Comparison of ENCODE assay signal across 14 mouse cellular contexts in genomic region chr13:41456292-41457029, GRCm38 (mm10). TPM values are rescaled to one million over a fixed set of nuclear protein-coding genes. Genes with fewer than 3 reads are reported as not detected.
DNase-seq lines count a peak whose midpoint lies in the region; ATAC-seq and TF ChIP-seq lines count a peak whose summit lies in the region.
"Had no signal": no experiment of that assay in that cellular context is flagged by ENCODE, and none has a peak within 500 bp of the region (broad histone marks: within the 10 kb centered on the region; RNA-seq: fewer than 3 reads in every experiment).

No protein-coding gene starts in this region.

- no peaks in the 10 kb centered on the region for H3K9me3 ChIP-seq in forebrain, embryonic 10.5 days
- H3K9me3 ChIP-seq in forebrain, postnatal 0 days (ENCODE audit: low read length) = no peaks in the 10 kb centered on the region
- no peaks in the 10 kb centered on the region for H3K9me3 ChIP-seq in liver, embryonic 12.5 days (replicated peaks)
- no peaks in the 10 kb centered on the region for H3K9me3 ChIP-seq in embryonic facial prominence, embryonic 10.5 days
- H3K9me3 ChIP-seq: embryonic facial prominence, embryonic 13.5 days; liver, embryonic 15.5 days; midbrain, embryonic 15.5 days; neural tube, embryonic 15.5 days had no signal

- no peak overlapping the region for H3K9ac ChIP-seq in forebrain, postnatal 0 days
- no peak overlapping the region for H3K9ac ChIP-seq in liver, embryonic 12.5 days
- H3K9ac ChIP-seq: embryonic facial prominence, embryonic 13.5 days; liver, embryonic 15.5 days; midbrain, embryonic 15.5 days; neural tube, embryonic 15.5 days had no signal

- no peak overlapping the region for H3K4me2 ChIP-seq in forebrain, postnatal 0 days (ENCODE audit: low read depth)
- H3K4me2 ChIP-seq in liver, embryonic 12.5 days = no peak overlapping the region
- H3K4me2 ChIP-seq: embryonic facial prominence, embryonic 13.5 days; liver, embryonic 15.5 days; midbrain, embryonic 15.5 days; neural tube, embryonic 15.5 days had no signal

- H3K4me3 ChIP-seq in forebrain, embryonic 10.5 days = no peak overlapping the region
- H3K4me3 ChIP-seq in forebrain, postnatal 0 days (ENCODE audit: low read depth, low read length) = no peak overlapping the region
- no peak overlapping the region for H3K4me3 ChIP-seq in liver, embryonic 12.5 days
- no peak overlapping the region for H3K4me3 ChIP-seq in embryonic facial prominence, embryonic 10.5 days
- H3K4me3 ChIP-seq: embryonic facial prominence, embryonic 13.5 days; liver, embryonic 15.5 days; midbrain, embryonic 15.5 days; neural tube, embryonic 15.5 days had no signal

- 84% methylated on average over 14 of the region's 14 CpGs for WGBS in forebrain, embryonic 10.5 days
- 68% methylated on average over 14 of the region's 14 CpGs for WGBS in forebrain, postnatal 0 days
- WGBS in liver, embryonic 12.5 days (ENCODE audit: insufficient replicate concordance) = 58% methylated on average over 14 of the region's 14 CpGs
- 80% methylated on average over 14 of the region's 14 CpGs for WGBS in embryonic facial prominence, embryonic 10.5 days

- no peaks in the 10 kb centered on the region for H3K27me3 ChIP-seq in forebrain, embryonic 10.5 days (ENCODE audit: poor library complexity, severe bottlenecking)
- H3K27me3 ChIP-seq in forebrain, postnatal 0 days (ENCODE audit: insufficient read depth, low read length) = no peaks in the 10 kb centered on the region
- H3K27me3 ChIP-seq in liver, embryonic 12.5 days (replicated peaks) = no peaks in the 10 kb centered on the region
- no peaks in the 10 kb centered on the region for H3K27me3 ChIP-seq in embryonic facial prominence, embryonic 10.5 days (replicated peaks; ENCODE audit: low read depth, poor library complexity, severe bottlenecking)
- H3K27me3 ChIP-seq: embryonic facial prominence, embryonic 13.5 days; liver, embryonic 15.5 days; midbrain, embryonic 15.5 days; neural tube, embryonic 15.5 days had no signal

- DNase-seq in forebrain, embryonic 10.5 days (ENCODE audit: extremely low spot score, low spot score) = no peak
- no peak for DNase-seq in forebrain, postnatal 0 days
- DNase-seq in liver (no peak), adipocyte (ENCODE audit: low spot score) (no peak)
- no peak for DNase-seq in embryonic facial prominence, embryonic 10.5 days (ENCODE audit: low spot score)
- DNase-seq in layer of hippocampus, adult 9-10 months (ENCODE audit: low spot score) = no peak
- DNase-seq: cerebellum, postnatal 10 days had no signal

- no peaks in the 10 kb centered on the region for H3K36me3 ChIP-seq in forebrain, embryonic 10.5 days (replicated peaks)
- no peaks in the 10 kb centered on the region for H3K36me3 ChIP-seq in forebrain, postnatal 0 days (ENCODE audit: insufficient read depth)
- H3K36me3 ChIP-seq in liver, embryonic 12.5 days = no peaks in the 10 kb centered on the region
- H3K36me3 ChIP-seq in embryonic facial prominence, embryonic 10.5 days (replicated peaks) = no peaks in the 10 kb centered on the region
- H3K36me3 ChIP-seq: embryonic facial prominence, embryonic 13.5 days; liver, embryonic 15.5 days; midbrain, embryonic 15.5 days; neural tube, embryonic 15.5 days had no signal

- 0 out of 2 replicates have a peak overlapping the region, but pooled peaks have one; percentile 49 for H3K27ac ChIP-seq in forebrain, embryonic 10.5 days
- H3K27ac ChIP-seq in forebrain, postnatal 0 days (ENCODE audit: low read depth, low read length) = no peak overlapping the region
- H3K27ac ChIP-seq in liver, embryonic 12.5 days = 0 out of 2 replicates have a peak overlapping the region, but pooled peaks have one; percentile 6
- H3K27ac ChIP-seq in embryonic facial prominence, embryonic 10.5 days (replicated peaks) = peak overlapping the region; percentile 21; the same call in 1 of the 2 replicates
- H3K27ac ChIP-seq: hindbrain, postnatal 0 days; liver, embryonic 15.5 days; midbrain, embryonic 15.5 days; neural tube, embryonic 15.5 days had no signal

- H3K4me1 ChIP-seq in forebrain, embryonic 10.5 days = peaks cover 35% of the 10 kb centered on the region
- no peaks in the 10 kb centered on the region for H3K4me1 ChIP-seq in forebrain, postnatal 0 days (ENCODE audit: insufficient read depth)
- 0 out of 2 replicates have a peak, but pooled peaks cover 5% of the 10 kb centered on the region for H3K4me1 ChIP-seq in liver, embryonic 12.5 days
- peaks cover 38% of the 10 kb centered on the region for H3K4me1 ChIP-seq in embryonic facial prominence, embryonic 10.5 days
- H3K4me1 ChIP-seq: liver, embryonic 15.5 days; midbrain, embryonic 15.5 days had no signal

- no peak for TF ChIP-seq CTCF in forebrain, postnatal 0 days (IDR thresholded peaks at IDR 0.05; ENCODE audit: low read depth)

- ATAC-seq in forebrain, postnatal 0 days = no peak
- ATAC-seq in liver, embryonic 12.5 days = no peak
- ATAC-seq in megakaryocyte progenitor cell, adult 5-6 weeks (replicated peaks; ENCODE audit: poor library complexity) = peak; percentile 63
- ATAC-seq: hindbrain, postnatal 0 days; midbrain, embryonic 15.5 days had no signal

RNA-seq across cellular contexts. Expression of gene Nedd9, which starts 30.7 kb away (rescaled TPM):
- polyA plus RNA-seq in forebrain, embryonic 10.5 days (2016; fragmentation: Nextera tagmentation; extraction: Ambion mirVana) = 16.8 and 18.4 TPM in 2 replicates
- 25.5 and 30.5 TPM in 2 replicates for total RNA-seq in forebrain, postnatal 0 days (2014; rRNA removed)
- 9.5 and 12.6 TPM in 2 replicates for polyA plus RNA-seq in forebrain, postnatal 0 days (2015; fragmentation: Nextera tagmentation; extraction: Ambion mirVana)
- polyA plus RNA-seq in liver, embryonic 12.5 days (2016; fragmentation: Nextera tagmentation; extraction: Ambion mirVana) = 2.5 and 2.8 TPM in 2 replicates
- polyA plus RNA-seq in embryonic facial prominence, embryonic 10.5 days (2016; fragmentation: Nextera tagmentation; extraction: Ambion mirVana) = 17.4 and 19.1 TPM in 2 replicates
- total RNA-seq in megakaryocyte progenitor cell, adult 5-6 weeks (2015) = 16.8 and 18.6 TPM in 2 replicates
- 19.7 and 23.1 TPM in 2 replicates for total RNA-seq in megakaryocyte progenitor cell, adult 5-6 weeks (2017)
